9 mouse cellular contexts compared by ENCODE assay signal in the genomic region with DNA sequence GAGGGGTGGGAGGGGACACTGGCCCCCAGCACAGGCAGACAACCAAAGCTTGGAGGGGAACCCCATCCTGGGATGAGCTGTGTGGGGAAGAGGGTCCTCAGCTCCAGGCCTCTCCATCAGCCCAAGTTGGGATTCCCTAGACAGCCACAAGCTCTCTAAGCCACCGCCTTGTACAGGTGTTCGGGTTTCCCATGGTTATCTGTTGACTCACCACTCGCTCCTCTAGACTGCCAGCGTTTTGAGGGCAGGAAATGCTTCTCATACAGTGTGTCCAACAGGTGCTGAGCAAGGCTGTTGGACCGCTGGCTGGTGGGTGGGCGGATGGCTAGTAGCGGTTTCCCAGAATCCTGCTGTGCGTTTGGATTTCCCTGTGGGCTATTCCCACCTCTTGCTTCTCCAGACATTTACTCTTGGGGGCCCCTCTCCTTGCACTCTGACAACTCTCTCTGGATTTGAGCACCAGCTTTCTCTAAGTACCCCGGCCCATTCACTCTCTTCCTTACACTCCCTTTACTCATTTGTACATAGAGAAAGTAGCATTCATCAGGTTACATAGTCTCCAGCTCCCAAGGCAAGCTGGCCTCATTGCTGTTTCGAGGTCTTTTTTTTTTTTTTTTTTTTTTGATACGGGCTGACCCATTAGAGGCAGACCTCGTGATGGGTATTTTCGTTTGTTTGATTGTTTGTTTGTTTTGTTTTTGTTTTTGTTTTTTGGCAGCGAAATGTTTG. TPM values are rescaled to one million over a fixed set of nuclear protein-coding genes. Genes with fewer than 3 reads are reported as not detected.
DNase-seq lines count a peak whose midpoint lies in the region; ATAC-seq and TF ChIP-seq lines count a peak whose summit lies in the region.
"Had no signal": no experiment of that assay in that cellular context is flagged by ENCODE, and none has a peak within 500 bp of the region (broad histone marks: within the 10 kb centered on the region; RNA-seq: fewer than 3 reads in every experiment).

No protein-coding gene starts in this region.

- TF ChIP-seq POLR2A in kidney, adult 2 months (IDR thresholded peaks at IDR 0.05; ENCODE audit: low read depth, low read length), result no peak

- no peak for TF ChIP-seq CTCF in kidney, adult 2 months (conservative IDR thresholded peaks at IDR 0.05; ENCODE audit: insufficient read depth, insufficient read length, low read depth, low read length)

- no peak for ATAC-seq in hindbrain, embryonic 12.5 days (ENCODE audit: low FRiP score)
- no peak for ATAC-seq in midbrain, embryonic 15.5 days (replicated peaks)

- DNase-seq in kidney, adult 2 months, result peak; percentile 23
- DNase-seq in kidney, postnatal 14 days, result no peak
- peak; percentile 56 for DNase-seq in brain, adult 2 months (ENCODE audit: low read depth, low spot score)
- DNase-seq in MN1 (ENCODE audit: low spot score), result no peak
- DNase-seq in ovary, postnatal 14 days (ENCODE audit: low spot score), result no peak
- no peak for DNase-seq in spleen, adult 12 weeks (ENCODE audit: low spot score)

- no peaks in the 10 kb centered on the region for H3K4me1 ChIP-seq in kidney, adult 2 months (ENCODE audit: control insufficient read depth, insufficient read depth, low read length)
- H3K4me1 ChIP-seq in hindbrain, embryonic 12.5 days, result peaks cover 27% of the 10 kb centered on the region
- H3K4me1 ChIP-seq in midbrain, embryonic 15.5 days, result peaks cover 43% of the 10 kb centered on the region

- no peaks in the 10 kb centered on the region for H3K9me3 ChIP-seq in hindbrain, embryonic 12.5 days (replicated peaks)
- H3K9me3 ChIP-seq in midbrain, embryonic 15.5 days, result no peaks in the 10 kb centered on the region

- H3K4me2 ChIP-seq in hindbrain, embryonic 12.5 days (replicated peaks), result peak overlapping the region; percentile 81
- peak overlapping the region; percentile 51 for H3K4me2 ChIP-seq in midbrain, embryonic 15.5 days

- no peak overlapping the region for H3K9ac ChIP-seq in hindbrain, embryonic 12.5 days
- no peak overlapping the region for H3K9ac ChIP-seq in midbrain, embryonic 15.5 days

- no peaks in the 10 kb centered on the region for H3K36me3 ChIP-seq in kidney, adult 2 months (ENCODE audit: control insufficient read depth, insufficient read depth, low read length)
- H3K36me3 ChIP-seq in hindbrain, embryonic 12.5 days, result no peaks in the 10 kb centered on the region
- H3K36me3 ChIP-seq in midbrain, embryonic 15.5 days (replicated peaks), result no peaks in the 10 kb centered on the region

- H3K27ac ChIP-seq in kidney, adult 2 months (ENCODE audit: insufficient read depth, low read depth, low read length), result no peak overlapping the region
- no peak overlapping the region for H3K27ac ChIP-seq in hindbrain, embryonic 12.5 days
- no peak overlapping the region for H3K27ac ChIP-seq in midbrain, embryonic 15.5 days

- 18% methylated on average over 14 of the region's 14 CpGs for WGBS in kidney, adult 2 months
- 11% methylated on average over 14 of the region's 14 CpGs for WGBS in hindbrain, embryonic 12.5 days
- 12% methylated on average over 14 of the region's 14 CpGs for WGBS in midbrain, embryonic 15.5 days

- no peak overlapping the region for H3K4me3 ChIP-seq in kidney, adult 2 months (ENCODE audit: insufficient read depth, low read depth, low read length)
- peak overlapping the region; percentile 23 for H3K4me3 ChIP-seq in hindbrain, embryonic 12.5 days
- peak overlapping the region; percentile 30 for H3K4me3 ChIP-seq in midbrain, embryonic 15.5 days
- H3K4me3 ChIP-seq: erythroblast, embryonic 14.5 days had no signal

- H3K27me3 ChIP-seq in kidney, adult 2 months (replicated peaks; ENCODE audit: control insufficient read depth, insufficient read depth, low read length), result peaks cover 2% of the 10 kb centered on the region; the same call in 1 of the 2 replicates
- peaks cover 64% of the 10 kb centered on the region for H3K27me3 ChIP-seq in hindbrain, embryonic 12.5 days
- H3K27me3 ChIP-seq in midbrain, embryonic 15.5 days (replicated peaks), result peaks cover 36% of the 10 kb centered on the region

RNA-seq across cellular contexts. Expression of gene Rtn4rl2, which starts 3.0 kb away (rescaled TPM):
- 1.4 and 1.5 TPM in 2 replicates for polyA plus RNA-seq in kidney, adult 2 months (2012; rRNA removed)
- polyA plus RNA-seq in hindbrain, embryonic 12.5 days (2016; fragmentation: Nextera tagmentation; extraction: Ambion mirVana), result 5.2 and 6.4 TPM in 2 replicates
- polyA plus RNA-seq in midbrain, embryonic 15.5 days (2015; fragmentation: Nextera tagmentation; extraction: Ambion mirVana), result 4.9 and 6.0 TPM in 2 replicates
- polyA plus RNA-seq: erythroblast, embryonic 14.5 days had no signal

RNA-seq across cellular contexts. Expression of gene Slc43a3, which starts 46.9 kb away (rescaled TPM):
- 60.8 and 62.2 TPM in 2 replicates for polyA plus RNA-seq in kidney, adult 2 months (2012; rRNA removed)
- 20.7 and 21.2 TPM in 2 replicates for polyA plus RNA-seq in hindbrain, embryonic 12.5 days (2016; fragmentation: Nextera tagmentation; extraction: Ambion mirVana)
- polyA plus RNA-seq in midbrain, embryonic 15.5 days (2015; fragmentation: Nextera tagmentation; extraction: Ambion mirVana), result 3.8 and 5.6 TPM in 2 replicates

RNA-seq across cellular contexts. Expression of gene Slc43a1, which starts 50.8 kb away (rescaled TPM):
- polyA plus RNA-seq in kidney, adult 2 months (2012; rRNA removed), result 3.6 and 4.3 TPM in 2 replicates
- 9.1 and 12.0 TPM in 2 replicates for polyA plus RNA-seq in hindbrain, embryonic 12.5 days (2016; fragmentation: Nextera tagmentation; extraction: Ambion mirVana)
- polyA plus RNA-seq in midbrain, embryonic 15.5 days (2015; fragmentation: Nextera tagmentation; extraction: Ambion mirVana), result 1.2 and 1.9 TPM in 2 replicates

Comparison
In these comparisons a context has a peak if more than half of its experiments do, and no peak if none do; other contexts are left out.
1. DNase-seq: peak in kidney, adult 2 months (single experiment) and brain, adult 2 months (single experiment); none in kidney, postnatal 14 days (single experiment), MN1 (single experiment), ovary, postnatal 14 days (single experiment) and spleen, adult 12 weeks (single experiment).